Mouse (Mus musculus): ENCODE measurements around the gene Dirc2. TPM values are rescaled to one million over a fixed set of nuclear protein-coding genes. Genes with fewer than 3 reads are reported as not detected.
A peak's percentile ranks its signal among the peaks of the same experiment; 100 is the strongest.

Dirc2 gene
- 5.7 and 6.2 TPM in 2 replicates for polyA plus RNA-seq (2015; fragmentation: Nextera tagmentation; extraction: Ambion mirVana)

DNA sequence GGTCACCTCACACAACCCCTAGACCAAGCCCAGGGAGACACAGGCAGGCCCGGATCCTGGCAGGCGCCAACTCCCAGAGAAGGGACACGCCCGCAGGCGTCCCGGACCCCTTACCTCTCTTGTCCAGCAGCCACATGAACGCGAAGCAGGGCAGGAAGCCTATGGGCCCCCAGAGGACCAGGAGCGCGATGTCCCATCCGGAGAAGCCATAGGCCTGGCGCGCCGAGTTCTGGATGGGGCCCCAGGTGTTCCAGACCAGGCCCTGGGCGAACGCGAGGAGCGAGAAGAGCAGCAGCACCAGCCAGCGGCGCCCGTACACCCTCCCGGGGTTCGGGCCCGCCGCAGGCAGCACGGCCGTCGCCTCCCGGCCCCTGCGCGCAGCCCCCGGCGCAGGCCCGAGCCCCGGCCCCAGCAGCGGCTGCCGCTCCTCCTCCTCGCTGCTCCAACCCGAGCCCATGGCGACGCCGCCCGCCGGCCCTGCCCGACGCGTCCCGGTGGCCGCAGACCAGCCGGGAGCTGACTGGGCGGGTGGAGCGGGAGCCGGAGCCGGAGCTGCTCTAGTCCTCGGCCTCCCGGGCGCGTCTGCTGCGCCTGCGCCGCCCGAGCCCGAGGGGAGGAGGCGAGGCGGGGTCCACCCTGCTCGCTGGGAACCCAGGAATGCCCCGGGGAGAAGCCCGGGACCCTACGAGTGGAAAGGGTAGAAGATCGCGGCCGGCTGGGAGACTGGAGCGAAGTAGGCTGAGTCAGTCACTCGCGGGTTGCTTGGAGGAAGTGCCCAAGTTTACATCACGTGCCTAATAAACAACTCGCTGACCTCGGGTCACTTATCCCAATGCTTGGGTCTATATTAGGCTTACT is at the start of gene Dirc2:
Dirc2 (minus strand) TSS at position 572 of the 858 bp plus-strand sequence.
- DNase-seq, result peak; percentile 82
- Histone ChIP-seq H3K9me3 (ENCODE audit: low read length) (no peaks in the 10 kb centered on the region), H3K4me2 (ENCODE audit: low read depth, low read length) (peak within 1 kb of the TSS; percentile 78), H3K36me3 (replicated peaks; ENCODE audit: insufficient read depth, low read length) (no peaks in the 10 kb centered on the region), H3K27ac (ENCODE audit: low read depth) (peak within 1 kb of the TSS; percentile 82), H3K27me3 (ENCODE audit: insufficient read depth, low read length) (no peaks in the 10 kb centered on the region), H3K4me3 (ENCODE audit: low read depth, low read length) (peak within 1 kb of the TSS; percentile 86), H3K9ac (replicated peaks) (peak within 1 kb of the TSS; percentile 93), H3K4me1 (ENCODE audit: insufficient read depth) (peaks cover 43% of the 10 kb centered on the region)
- TF ChIP-seq EP300 (IDR thresholded peaks at IDR 0.05; ENCODE audit: low read depth) (no peak), CTCF (IDR thresholded peaks at IDR 0.05; ENCODE audit: low read depth) (no peak)
- under 1% methylated on average over 54 of the region's 78 CpGs for WGBS (ENCODE audit: insufficient replicate concordance)
- peak; percentile 73 for ATAC-seq

DNA sequence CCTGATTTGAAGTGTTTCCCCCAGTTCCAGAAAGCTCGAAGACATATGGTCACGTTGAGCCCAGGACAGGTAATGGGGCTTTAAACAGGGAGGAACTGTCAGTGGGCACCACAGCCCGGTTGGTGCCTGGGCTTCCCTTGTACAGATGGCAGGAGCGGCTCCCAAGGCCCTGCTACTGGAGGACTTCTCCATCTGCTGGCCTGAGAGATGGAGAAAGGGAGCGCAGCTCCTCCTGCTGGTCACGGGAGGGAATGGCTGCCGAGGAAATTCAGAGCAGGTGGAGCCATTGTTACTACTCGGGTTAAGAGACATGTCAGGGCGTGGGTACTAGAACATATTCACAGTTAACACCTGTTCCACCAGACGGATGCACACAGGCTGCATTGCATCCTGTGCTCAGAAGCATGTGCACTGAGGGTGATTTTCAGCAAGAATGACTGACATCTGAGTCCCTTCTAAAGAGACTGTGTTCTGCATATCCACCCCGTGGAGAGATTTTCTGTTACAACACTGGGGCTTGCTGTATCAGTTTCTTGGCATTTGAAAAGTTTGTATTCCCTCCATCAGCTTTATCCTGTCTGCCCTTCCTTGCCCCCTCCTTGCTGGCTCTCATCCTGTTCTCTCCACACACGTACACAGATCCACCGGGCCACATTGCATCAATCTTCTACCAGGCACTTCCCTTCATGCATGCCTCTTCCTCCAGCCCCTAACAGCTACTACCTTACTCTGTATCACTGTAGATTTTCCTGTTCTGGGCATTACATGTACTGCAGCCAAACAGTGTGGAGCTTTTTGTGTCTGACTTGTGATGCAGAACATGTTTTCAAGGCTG is 48.3 kb upstream of the Dirc2 start:
- Histone ChIP-seq H3K27ac (ENCODE audit: low read depth) (no peak overlapping the region), H3K36me3 (replicated peaks; ENCODE audit: insufficient read depth, low read length) (peaks cover 62% of the 10 kb centered on the region), H3K9me3 (ENCODE audit: low read length) (no peaks in the 10 kb centered on the region), H3K4me2 (ENCODE audit: low read depth, low read length) (no peak overlapping the region), H3K27me3 (ENCODE audit: insufficient read depth, low read length) (no peaks in the 10 kb centered on the region), H3K4me3 (ENCODE audit: low read depth, low read length) (no peak overlapping the region), H3K9ac (replicated peaks) (no peak overlapping the region), H3K4me1 (ENCODE audit: insufficient read depth) (no peaks in the 10 kb centered on the region)
- DNase-seq, result peak; percentile 88
- 31% methylated on average over 13 of the region's 13 CpGs for WGBS (ENCODE audit: insufficient replicate concordance)
- TF ChIP-seq CTCF (IDR thresholded peaks at IDR 0.05; ENCODE audit: low read depth), result peak; percentile 100
- no peak for TF ChIP-seq EP300 (IDR thresholded peaks at IDR 0.05; ENCODE audit: low read depth)
- ATAC-seq, result peak; percentile 74

- peaks cover 37% of the 10 kb centered on the region for H3K36me3 ChIP-seq (replicated peaks; ENCODE audit: insufficient read depth, low read length)
- no peak for ATAC-seq
Measured at GRCm38 (mm10) chr16:35813119-35813518, 44.0 kb upstream of the Dirc2 start.

DNA sequence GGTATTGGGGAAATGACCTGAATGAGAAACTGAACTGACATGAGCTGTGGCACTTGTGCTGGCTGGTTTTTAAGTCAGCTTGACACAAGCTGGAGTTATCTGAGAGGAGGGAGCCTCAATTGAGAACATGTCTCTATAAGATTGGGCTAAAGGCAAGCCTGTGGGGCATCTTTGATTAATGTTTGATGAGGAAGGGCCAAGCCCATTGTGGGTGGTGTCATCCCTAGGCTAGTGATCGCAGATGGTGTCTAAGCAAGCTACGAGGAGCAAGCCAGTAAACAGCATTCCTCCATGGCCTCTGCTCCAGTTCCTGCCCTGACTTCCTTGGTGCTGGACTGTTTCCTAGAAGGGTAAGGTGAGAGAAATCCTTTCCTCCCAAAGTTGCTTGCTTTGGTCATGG is 39.7 kb upstream of the Dirc2 start:
- Histone ChIP-seq H3K27me3 (ENCODE audit: insufficient read depth, low read length) (no peaks in the 10 kb centered on the region), H3K4me2 (ENCODE audit: low read depth, low read length) (peak overlapping the region; percentile 8; the same call in 1 of the 2 replicates), H3K36me3 (replicated peaks; ENCODE audit: insufficient read depth, low read length) (peaks cover 11% of the 10 kb centered on the region; the same call in 1 of the 2 replicates), H3K9me3 (ENCODE audit: low read length) (peaks cover 4% of the 10 kb centered on the region; the same call in 1 of the 2 replicates), H3K9ac (replicated peaks) (no peak overlapping the region; the same call in 1 of the 2 replicates), H3K4me3 (ENCODE audit: low read depth, low read length) (peak overlapping the region; percentile 42), H3K27ac (ENCODE audit: low read depth) (peak overlapping the region; percentile 93), H3K4me1 (ENCODE audit: insufficient read depth) (peaks cover 5% of the 10 kb centered on the region; the same call in 1 of the 2 replicates)
- DNase-seq (peak; percentile 54), ATAC-seq (peak; percentile 79)
- 73% methylated on average over 2 of the region's 2 CpGs for WGBS (ENCODE audit: insufficient replicate concordance)
- no peak for TF ChIP-seq CTCF (IDR thresholded peaks at IDR 0.05; ENCODE audit: low read depth)
- TF ChIP-seq EP300 (IDR thresholded peaks at IDR 0.05; ENCODE audit: low read depth), result peak; percentile 90

More at GRCm38 (mm10) chr16:35813119-35813518, 44.0 kb upstream of the Dirc2 start:
- Histone ChIP-seq H3K27ac (ENCODE audit: low read depth) (no peak overlapping the region), H3K4me1 (ENCODE audit: insufficient read depth) (no peaks in the 10 kb centered on the region), H3K4me3 (ENCODE audit: low read depth, low read length) (no peak overlapping the region), H3K9ac (replicated peaks) (no peak overlapping the region), H3K4me2 (ENCODE audit: low read depth, low read length) (no peak overlapping the region), H3K9me3 (ENCODE audit: low read length) (peaks cover 4% of the 10 kb centered on the region; the same call in 1 of the 2 replicates), H3K27me3 (ENCODE audit: insufficient read depth, low read length) (no peaks in the 10 kb centered on the region)
- DNase-seq, result no peak
- WGBS (ENCODE audit: insufficient replicate concordance), result 72% methylated on average over 3 of the region's 3 CpGs
- no peak for TF ChIP-seq CTCF (IDR thresholded peaks at IDR 0.05; ENCODE audit: low read depth)
- TF ChIP-seq EP300 (IDR thresholded peaks at IDR 0.05; ENCODE audit: low read depth), result no peak

GRCm38 (mm10) chr16:35807663-35807992 is 38.5 kb upstream of the Dirc2 start:
- H3K36me3 ChIP-seq (replicated peaks; ENCODE audit: insufficient read depth, low read length), result peaks cover 7% of the 10 kb centered on the region; the same call in 1 of the 2 replicates
- H3K4me1 ChIP-seq (ENCODE audit: insufficient read depth), result peaks cover 5% of the 10 kb centered on the region; the same call in 1 of the 2 replicates
- peak overlapping the region; percentile 8; the same call in 1 of the 2 replicates for H3K4me2 ChIP-seq (ENCODE audit: low read depth, low read length)
- ATAC-seq (peak; percentile 57), DNase-seq (no peak)
- peak overlapping the region; percentile 30; the same call in 1 of the 2 replicates for H3K4me3 ChIP-seq (ENCODE audit: low read depth, low read length)
- peak overlapping the region; percentile 93 for H3K27ac ChIP-seq (ENCODE audit: low read depth)
- peaks cover 4% of the 10 kb centered on the region; the same call in 1 of the 2 replicates for H3K9me3 ChIP-seq (ENCODE audit: low read length)
- no peak overlapping the region for H3K9ac ChIP-seq (replicated peaks)
- TF ChIP-seq CTCF (IDR thresholded peaks at IDR 0.05; ENCODE audit: low read depth) (no peak), EP300 (IDR thresholded peaks at IDR 0.05; ENCODE audit: low read depth) (no peak)
- H3K27me3 ChIP-seq (ENCODE audit: insufficient read depth, low read length), result no peaks in the 10 kb centered on the region
- whole genome bisulfite sequencing (ENCODE audit: insufficient replicate concordance), result 57% methylated on average over 4 of the region's 4 CpGs

Measured in liver, postnatal 0 days (tissue).